Mouse (Mus musculus): ENCODE measurements at regions not wholly inside any gene's neighbourhood (a gene's known extent, or its start where the extent isn't known, plus 50 kb on each side); places are given as distances from the start of the nearest gene placed in this dataset.
A peak's percentile ranks its signal among the peaks of the same experiment; 100 is the strongest.

- Histone ChIP-seq H3K27me3 (no peaks in the 10 kb centered on the region), H3K4me3 (no peak overlapping the region), H3K4me2 (replicated peaks) (no peak overlapping the region), H3K4me1 (no peaks in the 10 kb centered on the region), H3K27ac (no peak overlapping the region), H3K9me3 (replicated peaks) (no peaks in the 10 kb centered on the region), H3K36me3 (no peaks in the 10 kb centered on the region), H3K9ac (no peak overlapping the region)
- 80% methylated on average over 10 of the region's 10 CpGs for WGBS
- no peak for ATAC-seq (ENCODE audit: low FRiP score)
Observed at GRCm38 (mm10) chr2:79510485-79511094, 54.0 kb upstream of the Cerkl start.

GRCm38 (mm10) chr2:79511108-79511507 lies 54.5 kb upstream of the Cerkl start:
- H3K27ac ChIP-seq, result no peak overlapping the region
- WGBS, result 82% methylated on average over 6 of the region's 6 CpGs
- H3K4me2 ChIP-seq (replicated peaks), result no peak overlapping the region

GRCm38 (mm10) chr2:79511676-79512323 lies 55.2 kb upstream of the Cerkl start:
- WGBS, result 29% methylated on average over 11 of the region's 11 CpGs
- H3K9ac ChIP-seq, result no peak overlapping the region
- H3K4me3 ChIP-seq, result no peak overlapping the region
- no peaks in the 10 kb centered on the region for H3K27me3 ChIP-seq
- no peaks in the 10 kb centered on the region for H3K36me3 ChIP-seq
- H3K27ac ChIP-seq, result no peak overlapping the region
- peak overlapping the region; percentile 29; the same call in 1 of the 2 replicates for H3K4me2 ChIP-seq (replicated peaks)
- no peaks in the 10 kb centered on the region for H3K9me3 ChIP-seq (replicated peaks)
- H3K4me1 ChIP-seq, result no peaks in the 10 kb centered on the region
- ATAC-seq (ENCODE audit: low FRiP score), result no peak

More at GRCm38 (mm10) chr2:79511108-79511507, 54.5 kb upstream of the Cerkl start:
- Histone ChIP-seq H3K9ac (no peak overlapping the region), H3K4me1 (no peaks in the 10 kb centered on the region), H3K4me3 (no peak overlapping the region), H3K27me3 (no peaks in the 10 kb centered on the region), H3K36me3 (no peaks in the 10 kb centered on the region), H3K9me3 (replicated peaks) (no peaks in the 10 kb centered on the region)
- ATAC-seq (ENCODE audit: low FRiP score), result no peak

- no peaks in the 10 kb centered on the region for H3K9me3 ChIP-seq (replicated peaks)
- no peak overlapping the region for H3K4me3 ChIP-seq
- H3K36me3 ChIP-seq, result no peaks in the 10 kb centered on the region
- 0 out of 2 replicates have a peak overlapping the region, but pooled peaks have one; percentile 29 for H3K4me2 ChIP-seq (replicated peaks)
- no peak overlapping the region for H3K27ac ChIP-seq
- H3K9ac ChIP-seq, result no peak overlapping the region
- WGBS, result 77% methylated on average over 2 of the region's 2 CpGs
- no peaks in the 10 kb centered on the region for H3K4me1 ChIP-seq
- no peaks in the 10 kb centered on the region for H3K27me3 ChIP-seq
- no peak for ATAC-seq (ENCODE audit: low FRiP score)
Observed at GRCm38 (mm10) chr2:79512374-79512773, 55.8 kb upstream of the Cerkl start.

- H3K27me3 ChIP-seq, result no peaks in the 10 kb centered on the region
- no peak for ATAC-seq (ENCODE audit: low FRiP score)
- H3K36me3 ChIP-seq, result no peaks in the 10 kb centered on the region
- 72% methylated on average over 3 of the region's 3 CpGs for WGBS
- H3K27ac ChIP-seq, result no peak overlapping the region
- no peak overlapping the region for H3K4me3 ChIP-seq
- no peaks in the 10 kb centered on the region for H3K9me3 ChIP-seq (replicated peaks)
- no peaks in the 10 kb centered on the region for H3K4me1 ChIP-seq
- no peak overlapping the region for H3K4me2 ChIP-seq (replicated peaks)
- no peak overlapping the region for H3K9ac ChIP-seq
Observed at GRCm38 (mm10) chr2:79513726-79514125, 57.1 kb upstream of the Cerkl start.

GRCm38 (mm10) chr2:79518046-79518750 lies 61.6 kb upstream of the Cerkl start:
- 90% methylated on average over 8 of the region's 8 CpGs for WGBS
- H3K4me1 ChIP-seq, result no peaks in the 10 kb centered on the region
- no peak overlapping the region for H3K9ac ChIP-seq
- no peak overlapping the region for H3K27ac ChIP-seq
- no peak overlapping the region for H3K4me3 ChIP-seq
- H3K4me2 ChIP-seq (replicated peaks), result no peak overlapping the region
- no peaks in the 10 kb centered on the region for H3K27me3 ChIP-seq
- no peaks in the 10 kb centered on the region for H3K36me3 ChIP-seq
- no peaks in the 10 kb centered on the region for H3K9me3 ChIP-seq (replicated peaks)
- no peak for ATAC-seq (ENCODE audit: low FRiP score)

- 50% methylated on average over 6 of the region's 6 CpGs for WGBS
- Histone ChIP-seq H3K4me1 (no peaks in the 10 kb centered on the region), H3K36me3 (no peaks in the 10 kb centered on the region), H3K9me3 (replicated peaks) (no peaks in the 10 kb centered on the region), H3K4me2 (replicated peaks) (no peak overlapping the region), H3K4me3 (no peak overlapping the region), H3K27ac (no peak overlapping the region), H3K9ac (no peak overlapping the region), H3K27me3 (no peaks in the 10 kb centered on the region)
- no peak for ATAC-seq (ENCODE audit: low FRiP score)
Observed at GRCm38 (mm10) chr2:79519799-79520449, 63.3 kb upstream of the Cerkl start.

GRCm38 (mm10) chr2:79523441-79523840 lies 66.9 kb upstream of the Cerkl start:
- Histone ChIP-seq H3K4me1 (peaks cover 5% of the 10 kb centered on the region; the same call in 1 of the 2 replicates), H3K36me3 (no peaks in the 10 kb centered on the region), H3K4me2 (replicated peaks) (no peak overlapping the region), H3K27ac (no peak overlapping the region), H3K9me3 (replicated peaks) (no peaks in the 10 kb centered on the region), H3K27me3 (no peaks in the 10 kb centered on the region), H3K9ac (no peak overlapping the region), H3K4me3 (no peak overlapping the region)
- ATAC-seq (ENCODE audit: low FRiP score), result no peak
- WGBS, result 83% methylated on average over 4 of the region's 4 CpGs

GRCm38 (mm10) chr2:79527529-79527928 lies 70.9 kb upstream of the Cerkl start:
- no peak for ATAC-seq (ENCODE audit: low FRiP score)
- Histone ChIP-seq H3K27me3 (no peaks in the 10 kb centered on the region), H3K4me1 (peaks cover 11% of the 10 kb centered on the region; the same call in 1 of the 2 replicates), H3K27ac (no peak overlapping the region), H3K36me3 (no peaks in the 10 kb centered on the region), H3K4me3 (no peak overlapping the region), H3K4me2 (replicated peaks) (no peak overlapping the region), H3K9ac (no peak overlapping the region), H3K9me3 (replicated peaks) (no peaks in the 10 kb centered on the region)
- WGBS, result 42% methylated on average over 5 of the region's 5 CpGs

- WGBS, result 71% methylated on average over 18 of the region's 18 CpGs
- H3K27ac ChIP-seq, result no peak overlapping the region
- no peaks in the 10 kb centered on the region for H3K9me3 ChIP-seq (replicated peaks)
- ATAC-seq (ENCODE audit: low FRiP score), result no peak
- H3K4me3 ChIP-seq, result no peak overlapping the region
- no peaks in the 10 kb centered on the region for H3K27me3 ChIP-seq
- H3K4me2 ChIP-seq (replicated peaks), result no peak overlapping the region
- H3K4me1 ChIP-seq, result peaks cover 11% of the 10 kb centered on the region; the same call in 1 of the 2 replicates
- H3K9ac ChIP-seq, result no peak overlapping the region
- H3K36me3 ChIP-seq, result no peaks in the 10 kb centered on the region
Observed at GRCm38 (mm10) chr2:79528347-79528990, 71.9 kb upstream of the Cerkl start.

- no peak overlapping the region for H3K27ac ChIP-seq
- H3K4me2 ChIP-seq (replicated peaks), result no peak overlapping the region
- no peak for ATAC-seq (ENCODE audit: low FRiP score)
- no peaks in the 10 kb centered on the region for H3K27me3 ChIP-seq
- H3K9me3 ChIP-seq (replicated peaks), result no peaks in the 10 kb centered on the region
- H3K9ac ChIP-seq, result no peak overlapping the region
- peaks cover 11% of the 10 kb centered on the region; the same call in 1 of the 2 replicates for H3K4me1 ChIP-seq
- H3K36me3 ChIP-seq, result no peaks in the 10 kb centered on the region
- H3K4me3 ChIP-seq, result no peak overlapping the region
- WGBS, result 24% methylated on average over 2 of the region's 2 CpGs
Observed at GRCm38 (mm10) chr2:79529185-79529584, 72.6 kb upstream of the Cerkl start.

All from hindbrain, embryonic 12.5 days (tissue).